Mouse (Mus musculus) lung, postnatal 0 days (tissue): Measurements from ENCODE around the gene Col19a1. TPM values are rescaled to one million over a fixed set of nuclear protein-coding genes. Genes with fewer than 3 reads are reported as not detected.

ENCODE experiments used
- ATAC-seq: fragments of 200-750 bp; cut with Nextera tagmentation; 2 replicates; pipeline ENCODE4 v1.8.0; 2017; ENCODE audit warnings: moderate library complexity
- DNase-seq: peaks from one replicate; pipeline ENCODE4 v3.0.0-alpha.2; 2016; ENCODE audit warnings: low spot score
- H3K27ac ChIP-seq: fragments of 300-500 bp; sonication (generic); 2 replicates; pipeline ENCODE4 v1.5.1; 2014; ENCODE audit warnings: antibody characterized with exemption, mild to moderate bottlenecking, low read length, mixed read lengths
- H3K27me3 ChIP-seq: fragments of 300-500 bp; sonication (generic); replicated peaks from 2 replicates; pipeline ENCODE4 v1.6.1; 2014; ENCODE audit warnings: low read length, mixed read lengths; ENCODE audit not compliant: insufficient read depth
- H3K36me3 ChIP-seq: fragments of 300-500 bp; sonication (generic); 2 replicates; pipeline ENCODE4 v1.6.1; 2014; ENCODE audit warnings: low read length, mixed read lengths; ENCODE audit not compliant: insufficient read depth
- H3K4me1 ChIP-seq: fragments of 300-500 bp; sonication (generic); 2 replicates; pipeline ENCODE4 v1.6.1; 2014; ENCODE audit warnings: antibody characterized with exemption, low read depth, low read length, mixed read lengths; ENCODE audit not compliant: insufficient read depth
- H3K4me2 ChIP-seq: fragments of 300-500 bp; sonication (generic); replicated peaks from 2 replicates; pipeline ENCODE4 v1.6.1; 2014; ENCODE audit warnings: low read depth, mild to moderate bottlenecking, low read length, moderate library complexity, mixed read lengths
- H3K4me3 ChIP-seq: fragments of 300-500 bp; sonication (generic); 2 replicates; pipeline ENCODE4 v1.5.1; 2014; ENCODE audit warnings: low read depth, low read length
- H3K9ac ChIP-seq: fragments of 300-500 bp; sonication (generic); replicated peaks from 2 replicates; pipeline ENCODE4 v1.6.1; 2014; ENCODE audit warnings: low read depth, mild to moderate bottlenecking
- H3K9me3 ChIP-seq: fragments of 300-500 bp; sonication (generic); 2 replicates; pipeline ENCODE4 v1.6.1; 2016; ENCODE audit warnings: low read length, mixed read lengths
- CTCF ChIP-seq: IDR thresholded peaks from 2 replicates; pipeline ENCODE4 v1.5.1; 2016; ENCODE audit warnings: antibody characterized with exemption, mild to moderate bottlenecking
- EP300 ChIP-seq: IDR thresholded peaks from 2 replicates; pipeline ENCODE4 v1.6.1; 2016; ENCODE audit warnings: antibody characterized with exemption, mild to moderate bottlenecking, control low read depth
- WGBS: fragments of 180-500 bp; shearing (Covaris S2); extraction: QIAGEN DNeasy Blood & Tissue Kit; methylation state at CpG from one replicate; pipeline ENCODE4 v1.1.7; 2014; 5-methylcytosine and 5-hydroxymethylcytosine counted together
- polyA plus RNA-seq: library from polyadenylated mRNA; unstranded; fragments of >200 nt; fragmentation: Nextera tagmentation; extraction: Ambion mirVana; gene quantifications from 2 replicates; pipeline ENCODE4 v1.2.1, GENCODE M21; 2015

Col19a1 gene
- polyA plus RNA-seq, 1 experiment from 2014 or later, result not detected

DNA sequence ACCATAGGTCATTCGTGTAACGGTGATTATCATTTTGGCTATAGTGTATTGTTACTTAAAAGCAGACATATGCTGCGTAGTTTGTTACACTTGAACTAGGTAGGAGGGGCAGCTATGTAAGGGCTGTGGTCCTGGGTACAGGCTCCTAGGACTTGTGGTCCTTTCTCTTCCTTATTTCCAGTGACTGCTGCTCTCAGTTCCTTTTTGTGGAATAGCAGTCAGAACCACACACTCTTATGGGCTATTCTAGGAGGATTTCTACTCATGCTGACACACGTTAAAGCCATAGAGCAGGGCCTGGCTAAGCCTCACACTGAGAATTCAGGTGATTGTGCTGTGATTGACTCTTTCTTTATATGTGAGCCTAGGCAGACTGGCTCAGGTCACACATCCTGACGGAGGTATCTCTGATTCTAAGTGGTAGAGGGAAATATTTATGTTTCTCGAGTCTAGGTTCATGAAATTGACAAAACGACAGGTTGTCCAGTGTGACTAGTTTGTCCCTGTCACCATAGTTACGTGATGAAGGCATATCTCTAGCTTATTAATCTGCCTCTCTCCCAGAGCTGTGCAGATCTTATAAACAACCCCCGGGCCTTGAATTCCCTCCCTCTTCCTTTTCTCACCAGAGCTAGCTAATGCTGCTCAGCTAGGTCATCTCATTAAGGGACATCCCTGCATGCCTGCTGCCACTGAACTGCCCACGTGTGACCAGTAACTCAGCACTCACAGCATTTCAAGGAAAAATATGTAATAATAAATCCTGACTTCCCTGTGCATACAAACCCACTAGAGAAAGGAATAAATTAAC, 338.8 kb downstream of the Col19a1 start:
- no peak for ATAC-seq
- WGBS, result 56% methylated on average over 10 of the region's 10 CpGs
- H3K27ac ChIP-seq, result no peak overlapping the region

DNA sequence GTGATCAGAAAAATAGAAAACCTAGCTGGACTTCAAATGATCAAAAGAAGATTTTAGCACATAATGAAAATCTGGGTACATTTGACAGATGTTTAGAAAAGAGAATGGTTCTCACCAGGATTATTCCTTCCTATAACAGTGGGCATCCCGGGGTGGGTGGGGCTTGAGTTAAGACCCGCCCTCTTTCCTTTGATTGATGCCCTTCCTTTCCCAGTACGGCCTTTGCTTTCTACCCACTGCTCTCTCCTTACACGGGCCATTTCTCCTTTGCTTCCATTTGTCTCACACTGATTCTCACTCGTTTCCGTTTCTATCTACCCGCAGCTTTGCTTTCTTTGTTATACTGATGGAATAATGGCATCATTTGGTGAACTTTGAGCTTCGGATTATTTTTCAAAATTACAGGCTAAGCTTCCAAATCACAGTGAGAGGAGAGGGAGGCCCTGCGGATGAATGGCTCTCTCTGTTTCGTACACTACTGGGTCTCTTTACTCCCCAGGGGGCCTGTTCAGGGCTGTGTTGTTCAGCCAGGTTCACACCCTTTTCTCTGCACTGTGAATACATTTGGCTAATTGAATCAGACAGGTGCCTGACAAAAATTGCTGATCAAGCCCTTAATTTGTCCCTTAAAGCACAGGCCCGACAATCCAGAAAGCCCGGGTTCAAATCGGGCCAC, 341.4 kb downstream of the Col19a1 start:
- no peak for TF ChIP-seq EP300
- TF ChIP-seq CTCF, result no peak
- no peak for DNase-seq
- Histone ChIP-seq H3K4me3 (no peak overlapping the region), H3K36me3 (no peaks in the 10 kb centered on the region), H3K27me3 (no peaks in the 10 kb centered on the region), H3K9ac (no peak overlapping the region), H3K27ac (no peak overlapping the region), H3K4me1 (no peaks in the 10 kb centered on the region), H3K9me3 (no peaks in the 10 kb centered on the region), H3K4me2 (no peak overlapping the region)
- ATAC-seq, result no peak
- 76% methylated on average over 13 of the region's 13 CpGs for whole genome bisulfite sequencing

More for the DNA sequence above, 338.8 kb downstream of the Col19a1 start:
- Histone ChIP-seq H3K4me2 (no peak overlapping the region), H3K9me3 (no peaks in the 10 kb centered on the region), H3K4me3 (no peak overlapping the region), H3K27me3 (no peaks in the 10 kb centered on the region), H3K4me1 (no peaks in the 10 kb centered on the region), H3K36me3 (no peaks in the 10 kb centered on the region), H3K9ac (no peak overlapping the region)
- no peak for DNase-seq
- TF ChIP-seq EP300, result no peak
- TF ChIP-seq CTCF, result no peak

- Histone ChIP-seq H3K9me3 (no peaks in the 10 kb centered on the region), H3K27ac (no peak overlapping the region), H3K4me1 (no peaks in the 10 kb centered on the region), H3K4me2 (no peak overlapping the region), H3K27me3 (no peaks in the 10 kb centered on the region), H3K4me3 (no peak overlapping the region), H3K36me3 (no peaks in the 10 kb centered on the region), H3K9ac (no peak overlapping the region)
- DNase-seq, result no peak
- ATAC-seq, result no peak
- WGBS, result 73% methylated on average over 10 of the region's 10 CpGs
- TF ChIP-seq EP300 (no peak), CTCF (no peak)
Observed at GRCm38 (mm10) chr1:24244931-24245330, 342.3 kb downstream of the Col19a1 start.

GRCm38 (mm10) chr1:24240039-24240691, 347.1 kb downstream of the Col19a1 start:
- DNase-seq (no peak), ATAC-seq (no peak)
- H3K9ac ChIP-seq, result no peak overlapping the region
- no peak overlapping the region for H3K4me2 ChIP-seq
- whole genome bisulfite sequencing, result 80% methylated on average over 8 of the region's 8 CpGs
- no peaks in the 10 kb centered on the region for H3K4me1 ChIP-seq
- TF ChIP-seq CTCF, result no peak
- TF ChIP-seq EP300, result no peak
- H3K27me3 ChIP-seq, result no peaks in the 10 kb centered on the region
- H3K36me3 ChIP-seq, result no peaks in the 10 kb centered on the region
- no peak overlapping the region for H3K4me3 ChIP-seq
- no peaks in the 10 kb centered on the region for H3K9me3 ChIP-seq
- H3K27ac ChIP-seq, result no peak overlapping the region

DNA sequence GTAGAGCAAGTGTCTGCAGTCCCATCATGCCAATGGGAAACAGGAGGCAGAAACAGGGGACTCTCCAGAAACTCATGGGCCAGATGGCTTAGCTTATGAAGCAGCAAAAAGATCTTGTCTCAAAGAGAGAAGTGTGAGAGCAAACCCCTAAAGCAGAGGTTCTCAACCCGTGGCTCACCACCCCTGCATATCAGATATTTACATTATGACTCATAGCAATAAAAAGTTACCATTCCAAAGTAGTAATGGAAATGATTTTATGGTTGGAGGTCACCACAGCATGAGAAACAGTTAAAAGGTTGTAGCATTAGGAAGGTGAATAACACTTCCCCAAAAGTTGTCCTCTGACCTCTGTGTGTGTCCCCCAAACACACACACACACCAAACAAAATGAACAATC, 350.9 kb downstream of the Col19a1 start:
- DNase-seq, result no peak
- Histone ChIP-seq H3K27me3 (no peaks in the 10 kb centered on the region), H3K4me1 (no peaks in the 10 kb centered on the region), H3K27ac (no peak overlapping the region), H3K4me3 (no peak overlapping the region), H3K9me3 (no peaks in the 10 kb centered on the region), H3K36me3 (no peaks in the 10 kb centered on the region), H3K4me2 (no peak overlapping the region), H3K9ac (no peak overlapping the region)
- no peak for TF ChIP-seq EP300
- TF ChIP-seq CTCF, result no peak
- ATAC-seq, result no peak
- 32% methylated on average over 1 of the region's 1 CpGs for WGBS

DNA sequence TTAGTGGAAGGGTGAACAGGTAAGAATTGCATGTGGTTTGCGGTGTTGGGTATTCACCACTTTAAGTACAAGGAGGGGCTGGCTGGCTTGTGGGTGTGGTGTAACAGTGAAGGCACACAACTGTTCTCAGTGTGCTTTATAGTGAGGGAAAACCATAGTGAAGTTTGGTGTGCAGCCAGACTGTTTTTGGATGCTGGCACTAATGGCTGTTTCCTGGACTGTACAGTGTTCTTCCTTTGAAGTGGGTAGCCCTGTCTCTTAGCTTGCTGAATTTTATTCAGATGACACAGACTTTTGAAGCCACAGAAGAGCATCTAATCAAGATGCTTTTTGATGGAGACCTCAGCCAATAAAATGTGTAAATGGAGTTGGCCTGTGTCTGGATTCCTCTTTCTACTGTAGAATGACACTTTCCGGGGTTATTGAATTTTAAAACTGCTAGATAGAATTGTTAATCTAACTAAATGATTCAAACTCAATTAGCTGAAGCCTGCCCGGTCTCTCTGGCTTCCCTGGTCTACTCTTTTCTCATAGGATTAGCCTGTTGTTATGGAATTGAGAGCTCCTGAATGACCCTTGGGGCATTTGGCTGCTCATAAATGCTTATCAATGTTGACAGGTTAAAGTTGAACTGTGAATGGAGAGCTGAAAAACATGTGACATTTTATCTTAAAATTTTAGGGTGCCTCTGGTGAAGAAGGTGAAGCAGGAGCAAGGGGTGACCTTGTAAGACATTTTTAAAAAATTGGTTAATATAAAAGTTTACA, 355.6 kb downstream of the Col19a1 start:
- Histone ChIP-seq H3K9ac (no peak overlapping the region), H3K4me3 (no peak overlapping the region), H3K36me3 (no peaks in the 10 kb centered on the region), H3K27me3 (no peaks in the 10 kb centered on the region), H3K9me3 (no peaks in the 10 kb centered on the region), H3K4me2 (no peak overlapping the region), H3K4me1 (peaks cover 6% of the 10 kb centered on the region; the same call in 1 of the 2 replicates), H3K27ac (no peak overlapping the region)
- no peak for ATAC-seq
- DNase-seq, result no peak
- 74% methylated on average over 3 of the region's 3 CpGs for WGBS
- TF ChIP-seq CTCF, result no peak
- no peak for TF ChIP-seq EP300
